Mouse (Mus musculus) stomach, embryonic 16.5 days (tissue): ENCODE measurements around the gene Dnlz. TPM values are rescaled to one million over a fixed set of nuclear protein-coding genes. Genes with fewer than 3 reads are reported as not detected.

ENCODE experiments used
- ATAC-seq: fragments of 200-750 bp; cut with Nextera tagmentation; 2 replicates; pipeline ENCODE4 v1.8.0; 2017; ENCODE audit warnings: moderate number of reproducible peaks, moderate TSS enrichment; ENCODE audit not compliant: insufficient read depth, low FRiP score
- H3K27ac ChIP-seq: fragments of 300-500 bp; sonication (generic); 2 replicates; pipeline ENCODE4 v1.5.1; 2014; ENCODE audit warnings: low read length
- H3K27me3 ChIP-seq: fragments of 300-500 bp; sonication (generic); 2 replicates; pipeline ENCODE4 v1.6.1; 2014; ENCODE audit warnings: low read length, control low read depth, mixed read lengths; ENCODE audit not compliant: control insufficient read depth, insufficient read depth
- H3K36me3 ChIP-seq: fragments of 300-500 bp; sonication (generic); 2 replicates; pipeline ENCODE4 v1.6.1; 2014; ENCODE audit warnings: low read length; ENCODE audit not compliant: control insufficient read depth, insufficient read depth
- H3K4me1 ChIP-seq: fragments of 300-500 bp; sonication (generic); 2 replicates; pipeline ENCODE4 v1.6.1; 2014; ENCODE audit warnings: low read length, control low read depth, mixed read lengths; ENCODE audit not compliant: control insufficient read depth, insufficient read depth
- H3K4me2 ChIP-seq: fragments of 300-500 bp; sonication (generic); 2 replicates; pipeline ENCODE4 v1.6.1; 2014; ENCODE audit warnings: low read depth, low read length, mixed read lengths
- H3K4me3 ChIP-seq: fragments of 300-500 bp; sonication (generic); replicated peaks from 2 replicates; pipeline ENCODE4 v1.5.1; 2014; ENCODE audit warnings: mild to moderate bottlenecking, low read length
- H3K9ac ChIP-seq: fragments of 300-500 bp; sonication (generic); 2 replicates; pipeline ENCODE4 v1.6.1; 2014; ENCODE audit warnings: low read length
- H3K9me3 ChIP-seq: fragments of 300-500 bp; sonication (generic); replicated peaks from 2 replicates; pipeline ENCODE4 v1.6.1; 2016; ENCODE audit warnings: low read length, control low read depth; ENCODE audit not compliant: control insufficient read depth
- WGBS: fragments of 180-500 bp; shearing (Covaris S2); extraction: QIAGEN DNeasy Blood & Tissue Kit; methylation state at CpG from one replicate; pipeline ENCODE4 v1.1.7; 2014; 5-methylcytosine and 5-hydroxymethylcytosine counted together
- polyA plus RNA-seq: library from polyadenylated mRNA; unstranded; fragments of >200 nt; fragmentation: Nextera tagmentation; extraction: Ambion mirVana; gene quantifications from 2 replicates; pipeline ENCODE4 v1.2.1, GENCODE M21; 2015

Dnlz gene
- polyA plus RNA-seq, 1 experiment from 2014 or later: 20.5 TPM

- no peaks in the 10 kb centered on the region for H3K9me3 ChIP-seq
- no peaks in the 10 kb centered on the region for H3K36me3 ChIP-seq
- peaks cover 6% of the 10 kb centered on the region; the same call in 1 of the 2 replicates for H3K4me1 ChIP-seq
- WGBS: 36% methylated on average over 3 of the region's 3 CpGs
- no peak within 1 kb of the TSS for H3K4me3 ChIP-seq
- no peak within 1 kb of the TSS; the same call in 1 of the 2 replicates for H3K27ac ChIP-seq
- no peaks in the 10 kb centered on the region for H3K27me3 ChIP-seq
- no peak within 1 kb of the TSS for H3K9ac ChIP-seq
- ATAC-seq: no peak
- peak within 1 kb of the TSS; percentile 11; the same call in 1 of the 2 replicates for H3K4me2 ChIP-seq
Measured at GRCm38 (mm10) chr2:26360772-26361171, 8.9 kb upstream of the Dnlz start, which contains the start of gene Card9. Card9 (minus strand) TSS chr2:26360918.

DNA sequence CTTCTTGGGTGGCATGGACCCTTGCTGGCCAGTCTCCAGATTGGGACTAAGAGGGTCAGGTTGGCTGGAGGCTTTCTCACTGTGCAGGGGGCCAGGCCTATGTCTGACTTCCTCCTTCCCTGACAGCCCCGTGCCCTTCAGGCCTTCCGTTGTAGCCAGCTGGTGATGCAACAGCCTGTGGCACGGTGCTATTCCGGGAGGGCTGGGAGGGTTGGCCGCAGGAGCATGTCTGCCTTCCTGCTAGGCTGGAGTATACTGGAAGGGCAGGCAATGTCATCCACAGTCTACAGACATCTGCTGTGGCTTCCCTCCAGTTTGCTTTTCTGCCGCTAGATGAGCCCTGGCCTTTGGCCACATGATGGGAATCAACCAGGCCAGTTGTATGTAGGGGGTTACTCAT is 8.1 kb upstream of the Dnlz start:
- WGBS: 66% methylated on average over 6 of the region's 6 CpGs
- H3K4me3 ChIP-seq: no peak overlapping the region

DNA sequence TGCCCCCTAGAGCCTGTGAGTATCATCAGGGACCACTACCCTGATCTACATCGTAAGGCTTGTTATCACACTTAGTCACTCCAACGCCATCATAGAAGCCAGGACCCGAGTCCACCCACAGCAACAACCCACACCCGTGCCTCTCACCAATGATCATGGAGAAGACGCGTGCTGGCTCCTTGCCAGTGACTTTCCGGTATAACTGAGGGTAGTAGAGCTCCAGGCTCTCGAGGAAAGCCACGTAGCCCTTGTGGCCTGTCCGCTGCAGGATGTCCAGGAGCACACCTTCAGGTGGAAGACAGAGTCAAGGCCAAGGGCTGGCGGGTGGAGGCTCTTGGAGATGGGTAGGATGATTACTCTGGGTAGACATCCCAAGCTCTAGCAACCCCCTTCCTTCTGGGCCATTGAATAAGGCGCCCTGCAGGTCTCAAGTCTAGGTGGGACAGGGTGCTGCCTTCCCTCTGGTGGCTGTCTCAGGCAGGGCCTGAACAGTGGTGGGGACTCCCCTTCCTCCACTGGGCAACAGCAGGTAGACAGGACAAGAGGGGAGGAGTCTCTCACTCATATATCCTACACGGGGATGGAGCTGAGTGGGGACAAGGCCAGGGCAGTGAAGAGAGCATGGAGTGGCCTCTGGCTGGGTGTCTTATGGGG is 6.9 kb upstream of the Dnlz start:
- Histone ChIP-seq H3K36me3 (no peaks in the 10 kb centered on the region), H3K4me3 (no peak overlapping the region), H3K4me1 (no peaks in the 10 kb centered on the region), H3K27me3 (no peaks in the 10 kb centered on the region), H3K9me3 (no peaks in the 10 kb centered on the region), H3K9ac (no peak overlapping the region), H3K27ac (no peak overlapping the region), H3K4me2 (no peak overlapping the region)
- no peak for ATAC-seq
- WGBS: 84% methylated on average over 13 of the region's 13 CpGs

More for the DNA sequence above, 8.1 kb upstream of the Dnlz start:
- Histone ChIP-seq H3K4me2 (peak overlapping the region; percentile 11; the same call in 1 of the 2 replicates), H3K9ac (no peak overlapping the region), H3K9me3 (no peaks in the 10 kb centered on the region), H3K27me3 (no peaks in the 10 kb centered on the region), H3K36me3 (no peaks in the 10 kb centered on the region), H3K4me1 (peaks cover 5% of the 10 kb centered on the region; the same call in 1 of the 2 replicates), H3K27ac (no peak overlapping the region; the same call in 1 of the 2 replicates)
- ATAC-seq: peak; percentile 9; the same call in 1 of the 2 replicates

DNA sequence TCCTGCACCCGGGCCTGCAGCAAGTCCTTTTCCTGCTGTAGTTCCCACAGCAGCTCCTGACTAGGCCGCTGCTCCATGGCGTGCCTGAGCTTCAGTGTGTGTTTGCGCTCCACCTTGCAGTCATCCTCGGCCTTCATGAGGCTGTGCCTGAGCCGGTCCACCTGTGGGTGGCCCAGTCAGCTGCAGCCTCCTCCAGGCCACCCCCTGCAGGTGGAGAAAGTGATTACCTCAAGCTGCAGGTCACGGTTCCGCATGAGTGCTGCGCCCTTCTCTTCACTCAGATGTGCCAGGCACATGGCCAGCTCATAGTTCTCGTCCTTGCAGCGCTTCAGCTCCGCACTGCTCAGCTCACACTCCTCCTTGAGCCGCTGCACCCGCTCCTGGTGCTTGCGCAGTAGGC is 5.6 kb upstream of the Dnlz start:
- no peak overlapping the region for H3K4me3 ChIP-seq
- H3K9ac ChIP-seq: no peak overlapping the region
- WGBS: 46% methylated on average over 15 of the region's 15 CpGs
- no peaks in the 10 kb centered on the region for H3K36me3 ChIP-seq
- peaks cover 5% of the 10 kb centered on the region for H3K4me1 ChIP-seq
- peak; percentile 26; the same call in 1 of the 2 replicates for ATAC-seq
- H3K27me3 ChIP-seq: no peaks in the 10 kb centered on the region
- no peak overlapping the region for H3K4me2 ChIP-seq
- H3K27ac ChIP-seq: no peak overlapping the region
- no peaks in the 10 kb centered on the region for H3K9me3 ChIP-seq

GRCm38 (mm10) chr2:26356678-26357077 is 4.8 kb upstream of the Dnlz start:
- 76% methylated on average over 7 of the region's 7 CpGs for whole genome bisulfite sequencing
- Histone ChIP-seq H3K36me3 (no peaks in the 10 kb centered on the region), H3K4me3 (no peak overlapping the region), H3K9ac (no peak overlapping the region), H3K4me2 (no peak overlapping the region), H3K27me3 (no peaks in the 10 kb centered on the region), H3K27ac (no peak overlapping the region), H3K9me3 (no peaks in the 10 kb centered on the region), H3K4me1 (peaks cover 6% of the 10 kb centered on the region)
- no peak for ATAC-seq

GRCm38 (mm10) chr2:26356231-26356630 is 4.3 kb upstream of the Dnlz start:
- Histone ChIP-seq H3K36me3 (no peaks in the 10 kb centered on the region), H3K9ac (no peak overlapping the region), H3K27me3 (no peaks in the 10 kb centered on the region), H3K4me2 (no peak overlapping the region), H3K27ac (no peak overlapping the region), H3K4me3 (no peak overlapping the region), H3K4me1 (peaks cover 6% of the 10 kb centered on the region), H3K9me3 (no peaks in the 10 kb centered on the region)
- 84% methylated on average over 4 of the region's 4 CpGs for WGBS
- no peak for ATAC-seq

DNA sequence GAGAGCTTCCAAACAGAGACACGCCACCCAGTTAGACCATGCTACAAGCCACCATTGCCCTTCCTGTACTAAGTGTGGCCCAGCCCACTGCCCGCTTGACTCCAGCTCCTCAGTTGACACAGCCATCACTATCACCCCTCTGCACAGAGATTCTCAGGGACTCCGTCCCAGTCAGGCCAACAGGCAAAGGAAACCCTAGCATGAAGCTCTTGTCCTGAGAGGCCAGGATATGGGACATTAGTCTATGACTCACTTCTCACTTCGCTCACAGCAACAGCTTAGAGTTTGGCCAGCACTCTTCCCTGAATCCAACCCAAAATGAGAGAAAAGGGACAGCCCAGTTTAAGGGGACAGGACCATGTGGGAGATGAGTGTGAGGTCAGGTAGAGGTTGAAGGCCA is 2.5 kb upstream of the Dnlz start:
- 91% methylated on average over 4 of the region's 4 CpGs for WGBS
- Histone ChIP-seq H3K27me3 (no peaks in the 10 kb centered on the region), H3K9me3 (no peaks in the 10 kb centered on the region), H3K36me3 (peaks cover under 1% of the 10 kb centered on the region; the same call in 1 of the 2 replicates), H3K4me1 (peaks cover 11% of the 10 kb centered on the region), H3K4me2 (no peak overlapping the region), H3K9ac (no peak overlapping the region), H3K4me3 (no peak overlapping the region), H3K27ac (no peak overlapping the region)
- no peak for ATAC-seq

- Histone ChIP-seq H3K9me3 (no peaks in the 10 kb centered on the region), H3K4me3 (peak overlapping the region; percentile 82; the same call in 1 of the 2 replicates), H3K36me3 (peaks cover 6% of the 10 kb centered on the region; the same call in 1 of the 2 replicates), H3K4me1 (peaks cover 14% of the 10 kb centered on the region), H3K4me2 (peak overlapping the region; percentile 98), H3K27me3 (no peaks in the 10 kb centered on the region), H3K9ac (peak overlapping the region; percentile 93), H3K27ac (no peak overlapping the region)
- 85% methylated on average over 11 of the region's 11 CpGs for WGBS
- no peak for ATAC-seq
Measured at GRCm38 (mm10) chr2:26353066-26353980, 1.4 kb upstream of the Dnlz start.
